Mouse (Mus musculus) right cerebral cortex, postnatal 4 days (tissue): ENCODE measurements around the gene Chac1.

Experiments used
- DNase-seq: peaks from one replicate; pipeline ENCODE4 v3.0.0-alpha.2; 2022

Chac1 gene

DNA sequence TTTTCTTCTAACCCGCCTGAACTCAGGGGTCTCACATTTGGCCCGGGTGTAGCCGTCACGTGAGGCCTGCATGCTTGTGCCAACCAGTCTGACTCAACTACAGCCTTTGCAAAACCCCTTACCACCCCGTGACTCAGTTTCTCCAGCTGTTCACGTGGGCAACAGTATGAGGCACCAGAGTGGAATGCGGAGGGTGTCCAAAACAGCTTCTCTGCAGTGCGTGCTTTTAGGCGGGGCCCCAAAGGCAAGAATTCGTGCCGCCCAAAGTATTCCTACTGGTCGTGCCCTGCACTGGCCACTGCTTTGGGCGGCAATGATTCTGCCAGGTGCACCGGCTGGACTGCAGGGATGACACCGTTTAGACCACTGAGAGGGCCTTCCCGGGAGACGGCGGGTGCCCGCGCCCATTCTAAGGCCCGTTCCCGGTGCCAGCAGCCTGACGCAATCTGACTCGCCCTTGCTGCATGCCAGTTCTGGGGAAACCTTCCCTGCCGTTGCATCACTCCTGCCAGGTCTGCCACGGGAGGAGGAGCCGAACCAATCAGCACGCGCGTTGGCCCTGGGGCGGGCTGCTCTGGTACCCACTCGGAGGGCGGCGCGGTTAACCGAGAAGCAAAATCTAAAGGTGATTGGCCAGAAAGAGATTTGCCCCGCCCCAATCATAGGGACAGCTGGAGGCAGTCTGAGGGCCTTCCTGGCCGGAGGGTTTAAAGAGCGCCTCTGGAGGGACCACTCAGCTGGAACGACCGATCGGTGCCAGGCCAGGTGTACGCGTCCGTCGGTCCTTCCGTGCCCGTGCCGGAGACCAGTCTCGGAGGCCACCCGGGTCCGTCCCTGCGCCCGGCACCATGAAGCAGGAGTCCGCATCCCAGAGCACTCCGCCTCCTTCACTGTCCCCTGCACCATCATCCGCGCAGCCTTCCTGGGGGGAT is at the start of gene Chac1:
Gene Chac1 (plus strand): TSS at position 675 of the 932 bp plus-strand sequence.
- peak; percentile 92 for DNase-seq

DNA sequence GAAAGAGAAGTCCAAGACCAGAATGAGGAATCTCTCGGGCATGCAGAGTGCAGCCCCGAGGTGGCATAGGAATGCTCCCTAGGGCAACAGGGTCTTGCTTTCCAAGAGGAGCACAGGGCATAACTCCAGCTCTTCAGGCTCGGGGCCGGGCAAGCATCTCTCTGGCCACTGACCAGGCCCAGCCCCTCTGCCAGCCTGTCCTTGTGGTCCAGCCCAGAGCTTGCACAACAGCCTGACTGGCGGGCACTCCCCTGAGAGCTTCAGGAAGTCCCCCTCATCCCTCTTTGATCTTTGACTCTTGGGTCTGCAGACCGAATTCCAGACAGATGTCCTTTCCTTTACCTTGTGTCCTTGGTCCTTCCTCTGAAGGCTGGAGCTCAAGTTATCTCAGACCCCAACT is 48.2 kb upstream of the Chac1 start:
- no peak for DNase-seq

DNA sequence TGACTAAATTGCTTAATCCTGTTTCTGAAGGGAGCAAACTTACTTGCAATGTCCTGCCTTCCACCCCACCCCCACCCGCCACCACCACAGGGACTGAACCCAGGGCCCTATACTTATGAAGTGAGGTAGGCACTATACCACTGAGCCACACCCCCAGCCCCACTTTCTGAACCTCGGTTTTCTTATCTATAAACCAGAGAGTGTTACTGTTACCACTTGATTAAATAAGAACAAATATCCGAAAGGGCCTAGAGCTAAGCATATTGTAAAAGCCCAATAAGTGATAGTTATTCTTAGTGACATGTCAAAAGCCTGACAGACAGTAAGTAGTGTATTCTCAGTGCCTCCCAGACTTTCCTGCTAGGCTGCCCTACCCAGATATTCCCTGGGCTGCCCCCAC is 46.6 kb upstream of the Chac1 start:
- DNase-seq: no peak

GRCm38 (mm10) chr2:119304798-119305208 is 46.2 kb upstream of the Chac1 start:
- no peak for DNase-seq

DNA sequence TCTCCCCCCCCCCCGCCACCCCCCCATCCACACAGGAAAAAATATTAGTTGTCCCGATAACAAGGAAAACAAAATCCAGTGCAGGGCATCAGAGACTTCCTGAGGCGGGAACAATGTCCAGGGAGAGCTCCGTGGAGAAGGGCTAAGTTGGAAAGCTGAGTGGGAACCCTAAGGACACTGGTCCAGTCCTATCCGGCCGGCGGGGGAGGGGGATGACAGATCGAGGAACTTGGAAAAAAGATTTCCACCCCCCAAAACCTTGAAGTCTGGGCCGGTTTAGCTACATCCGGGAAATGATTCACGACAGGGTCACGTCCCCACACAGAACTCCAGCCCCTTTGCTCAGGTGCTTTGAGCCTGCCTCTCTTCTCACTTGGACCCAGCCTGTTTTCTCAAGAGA is 39.5 kb upstream of the Chac1 start:
- DNase-seq: no peak

DNA sequence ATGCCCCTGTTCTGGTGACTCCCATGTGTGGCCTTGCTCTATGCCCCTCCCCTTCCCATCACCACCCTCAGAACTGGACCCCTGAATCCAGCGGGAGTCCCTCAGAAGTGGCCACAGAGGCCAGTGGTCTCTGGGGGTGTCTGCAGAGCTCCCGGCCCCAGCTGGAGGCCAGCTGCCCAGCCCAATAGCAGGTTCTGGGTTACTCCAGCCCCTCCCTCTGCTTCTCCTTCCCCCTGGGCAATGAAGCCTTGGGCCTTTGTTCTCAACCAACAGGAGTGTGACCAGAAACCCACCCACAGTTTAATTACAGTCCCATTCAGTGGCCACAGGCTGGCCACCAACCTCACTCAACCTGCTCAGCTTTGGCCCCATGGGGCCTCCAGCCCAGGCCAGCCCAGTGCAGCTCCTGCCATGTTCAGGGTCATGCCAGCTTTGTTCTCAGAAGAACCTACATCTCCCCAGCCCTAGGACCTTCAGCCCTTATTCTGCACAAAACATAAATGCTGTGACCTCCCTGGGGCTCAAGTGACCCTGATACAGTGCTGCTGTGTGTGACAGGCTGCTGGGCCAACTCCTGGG is 38.6 kb upstream of the Chac1 start:
- DNase-seq: no peak

DNA sequence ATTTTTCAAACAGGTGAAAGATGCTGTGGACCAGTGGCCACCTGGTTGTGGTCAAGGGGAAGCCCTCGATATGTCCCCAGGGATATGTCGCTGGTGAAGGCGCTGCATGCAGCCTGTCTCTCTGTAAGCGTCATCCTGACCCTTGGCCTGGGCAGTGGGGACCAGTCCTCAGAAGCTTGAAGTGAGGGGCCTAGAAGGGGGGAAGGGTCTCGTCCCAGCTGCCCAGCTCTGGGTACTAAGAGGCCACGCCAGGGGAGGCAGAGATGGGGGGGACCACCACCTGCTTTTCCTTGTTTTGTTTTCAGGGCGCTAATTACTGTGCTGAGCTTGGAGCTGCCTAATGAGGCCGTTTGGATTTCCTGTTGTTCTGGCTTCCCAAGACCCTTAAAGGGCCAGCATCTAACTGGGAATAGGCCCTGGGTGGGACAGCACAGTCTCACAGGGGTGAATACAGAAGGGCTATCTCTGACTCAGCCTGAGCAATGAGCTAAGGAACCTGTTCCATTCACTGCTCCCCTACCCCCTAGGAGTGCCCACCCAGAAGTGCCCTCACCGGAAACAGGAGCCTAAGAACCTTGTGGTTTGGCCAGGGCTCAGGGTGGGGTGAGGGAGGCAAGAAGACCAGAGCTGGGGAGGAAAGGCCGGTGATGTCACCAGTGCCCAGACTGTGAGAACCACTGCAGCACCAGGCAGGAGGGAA is 37.1 kb upstream of the Chac1 start:
- DNase-seq: no peak

GRCm38 (mm10) chr2:119314742-119315310 is 36.2 kb upstream of the Chac1 start:
- no peak for DNase-seq

GRCm38 (mm10) chr2:119318043-119318710 is 32.9 kb upstream of the Chac1 start:
- DNase-seq: no peak

GRCm38 (mm10) chr2:119320571-119320970 is 30.5 kb upstream of the Chac1 start:
- no peak for DNase-seq

- peak; percentile 30 for DNase-seq
These were observed 29.1 kb upstream of the Chac1 start for GRCm38 (mm10) chr2:119321771-119322586.

GRCm38 (mm10) chr2:119322587-119323300 is 28.3 kb upstream of the Chac1 start:
- peak; percentile 70 for DNase-seq

DNA sequence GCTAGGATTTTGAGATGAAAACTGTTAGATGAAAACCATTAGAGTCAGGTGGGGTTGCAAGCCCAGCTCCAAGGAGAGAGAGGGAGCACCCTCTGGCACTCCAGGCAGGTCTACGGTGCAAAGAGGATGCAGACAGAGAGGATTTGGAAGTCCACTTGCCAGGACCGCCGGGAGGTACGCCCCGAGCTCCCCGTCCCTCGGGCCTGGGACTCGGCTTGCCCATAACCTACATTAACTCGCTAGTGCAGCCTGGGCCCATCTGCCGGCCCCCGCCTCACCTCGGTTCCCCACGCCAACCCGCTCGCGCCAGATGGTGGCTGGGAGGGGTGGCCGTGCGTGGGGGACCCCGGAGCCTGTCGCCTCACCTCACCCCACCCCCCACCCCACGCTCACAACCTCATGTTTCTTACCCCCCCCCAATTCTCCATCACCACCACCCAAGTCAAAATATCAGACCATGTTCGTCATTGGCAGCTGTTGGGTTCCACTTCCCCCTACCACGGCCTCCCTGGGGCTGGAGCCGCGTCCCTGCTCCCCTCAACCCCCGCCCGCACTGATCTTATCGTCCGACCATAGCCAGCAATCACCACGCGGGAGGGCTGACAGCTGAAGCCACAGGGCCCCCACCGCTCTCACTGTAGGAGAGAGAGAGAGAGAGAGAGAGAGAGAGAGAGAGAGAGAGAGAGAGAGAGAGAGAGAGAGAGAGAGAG is 27.0 kb upstream of the Chac1 start:
- DNase-seq: no peak

- DNase-seq: no peak
These were observed 26.3 kb upstream of the Chac1 start for GRCm38 (mm10) chr2:119324576-119325318.

DNA sequence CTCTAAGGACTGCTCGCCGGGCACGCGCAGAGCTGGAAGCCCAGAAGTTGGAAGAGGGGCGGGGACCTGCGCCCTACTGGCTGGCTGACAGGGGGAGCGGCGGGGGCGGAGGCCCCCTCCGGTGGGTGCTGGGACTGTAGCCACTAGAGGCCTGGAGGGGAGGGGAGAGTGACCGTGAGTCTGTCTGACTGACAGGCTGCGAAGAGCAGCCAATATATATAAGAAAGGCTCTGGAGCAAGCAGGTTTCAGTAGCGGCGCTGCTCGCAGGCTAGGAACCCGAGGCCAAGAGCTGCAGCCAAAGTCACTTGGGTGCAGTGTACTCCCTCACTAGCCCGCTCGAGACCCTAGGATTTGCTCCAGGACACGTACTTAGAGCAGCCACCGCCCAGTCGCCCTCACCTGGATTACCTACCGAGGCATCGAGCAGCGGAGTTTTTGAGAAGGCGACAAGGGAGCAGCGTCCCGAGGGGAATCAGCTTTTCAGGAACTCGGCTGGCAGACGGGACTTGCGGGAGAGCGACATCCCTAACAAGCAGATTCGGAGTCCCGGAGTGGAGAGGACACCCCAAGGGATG is 25.4 kb upstream of the Chac1 start, which contains the start of gene Dll4:
Gene Dll4 (plus strand): TSS at position 217 of the 576 bp plus-strand sequence.
- peak; percentile 31 for DNase-seq

DNA sequence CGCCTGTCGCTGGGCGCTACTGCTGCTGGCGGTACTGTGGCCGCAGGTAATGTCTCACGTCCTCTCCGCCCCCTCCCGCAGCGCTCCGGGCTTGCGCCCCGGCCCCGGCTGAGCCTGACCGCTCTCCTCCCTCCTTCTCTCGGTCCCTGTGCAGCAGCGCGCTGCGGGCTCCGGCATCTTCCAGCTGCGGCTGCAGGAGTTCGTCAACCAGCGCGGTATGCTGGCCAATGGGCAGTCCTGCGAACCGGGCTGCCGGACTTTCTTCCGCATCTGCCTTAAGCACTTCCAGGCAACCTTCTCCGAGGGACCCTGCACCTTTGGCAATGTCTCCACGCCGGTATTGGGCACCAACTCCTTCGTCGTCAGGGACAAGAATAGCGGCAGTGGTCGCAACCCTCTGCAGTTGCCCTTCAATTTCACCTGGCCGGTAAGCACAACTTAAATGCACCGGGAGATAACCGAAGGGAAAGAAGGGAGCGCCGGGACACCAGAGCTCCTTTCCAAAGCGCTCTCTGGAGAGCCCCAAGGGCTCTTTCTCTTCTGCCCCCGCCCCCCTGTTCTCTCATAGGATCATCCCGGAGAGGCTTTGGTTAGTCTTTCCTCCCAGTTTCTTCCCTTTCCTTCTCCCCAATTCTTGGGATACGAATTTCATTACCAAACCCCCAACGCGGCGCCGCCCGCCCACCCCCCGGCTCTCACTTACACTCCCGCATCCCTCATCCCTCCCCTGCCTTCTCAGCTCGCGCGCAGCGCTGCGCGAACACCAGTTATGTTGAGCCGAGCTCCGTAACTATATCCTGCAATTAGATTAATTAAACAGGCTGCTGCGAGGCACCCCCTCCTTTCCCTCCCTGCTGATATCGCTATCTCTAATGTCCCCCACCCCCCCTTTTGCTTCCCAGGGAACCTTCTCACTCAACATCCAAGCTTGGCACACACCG is 24.6 kb upstream of the Chac1 start:
- DNase-seq: peak; percentile 30

GRCm38 (mm10) chr2:119327102-119327480 is 23.9 kb upstream of the Chac1 start:
- peak; percentile 56 for DNase-seq

- no peak for DNase-seq
These were observed 23.0 kb upstream of the Chac1 start for GRCm38 (mm10) chr2:119327942-119328526.
